Mouse (Mus musculus) E14TG2a.4 (cell line): ENCODE measurements around the gene Tjp2.

Experiments
- CTCF ChIP-seq: conservative IDR thresholded peaks from 2 replicates; pipeline ENCODE4 v1.5.1; 2014; ENCODE audit warnings: low read length
- POU5F1 ChIP-seq: IDR thresholded peaks from 2 replicates; pipeline ENCODE4 v1.6.1; 2014; ENCODE audit warnings: low read length, borderline replicate concordance

DNA sequence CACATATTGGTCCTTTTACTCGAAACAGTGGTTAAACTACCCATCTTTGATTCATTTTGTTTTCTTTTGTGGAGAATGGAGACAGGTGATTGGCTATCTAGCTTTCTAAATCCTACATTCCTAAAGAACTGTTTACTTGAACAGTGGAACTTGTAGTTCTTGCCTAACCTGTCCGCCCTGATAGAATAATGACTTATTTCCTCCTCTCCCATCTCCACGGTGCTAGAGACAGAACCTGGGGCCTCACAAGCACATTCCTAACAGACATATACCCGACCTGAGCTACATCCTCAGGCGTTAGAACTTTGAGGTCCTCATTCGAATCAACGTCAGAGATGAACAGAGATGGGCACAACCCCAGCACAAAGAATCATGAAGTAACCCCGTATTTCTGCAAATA lies 44.4 kb downstream of the Tjp2 start:
- TF ChIP-seq CTCF (no peak), POU5F1 (no peak)
